Mouse (Mus musculus): ENCODE measurements at regions not wholly inside any gene's neighbourhood (a gene's known extent, or its start where the extent isn't known, plus 50 kb on each side); places are given as distances from the start of the nearest gene placed in this dataset.
"Not testable (repeated sequence)": the region's sequence is repeated elsewhere in the genome, so short reads cannot be mapped to it uniquely, and the experiment has no call there.

- H3K27me3 ChIP-seq (ENCODE audit: control insufficient read depth, insufficient read depth, low read length), result no peaks in the 10 kb centered on the region
- DNase-seq, result no peak
- H3K4me3 ChIP-seq (ENCODE audit: control insufficient read depth, insufficient read depth, low read length), result no peak overlapping the region
- H3K27ac ChIP-seq (ENCODE audit: control insufficient read depth, insufficient read depth, low read length), result no peak overlapping the region
- WGBS, result 73% methylated on average over 3 of the region's 3 CpGs
- H3K36me3 ChIP-seq (ENCODE audit: control insufficient read depth, insufficient read depth, low read length), result no peaks in the 10 kb centered on the region
- TF ChIP-seq POLR2A (IDR thresholded peaks at IDR 0.05; ENCODE audit: control insufficient read depth, extremely low read depth, insufficient read depth, low read length, poor library complexity) (no peak), CTCF (IDR thresholded peaks at IDR 0.05; ENCODE audit: borderline replicate concordance, control insufficient read depth, extremely low read depth, insufficient read depth, low read length, poor library complexity) (no peak)
- no peaks in the 10 kb centered on the region for H3K4me1 ChIP-seq (replicated peaks; ENCODE audit: control insufficient read depth, insufficient read depth, low read length)
Measured at GRCm38 (mm10) chr14:104114182-104114581, 270.0 kb upstream of the Ednrb start.

GRCm38 (mm10) chr14:104113448-104113847 lies 269.2 kb upstream of the Ednrb start:
- no peaks in the 10 kb centered on the region for H3K27me3 ChIP-seq (ENCODE audit: control insufficient read depth, insufficient read depth, low read length)
- TF ChIP-seq POLR2A (IDR thresholded peaks at IDR 0.05; ENCODE audit: control insufficient read depth, extremely low read depth, insufficient read depth, low read length, poor library complexity) (no peak), CTCF (IDR thresholded peaks at IDR 0.05; ENCODE audit: borderline replicate concordance, control insufficient read depth, extremely low read depth, insufficient read depth, low read length, poor library complexity) (no peak)
- 97% methylated on average over 2 of the region's 2 CpGs for WGBS
- DNase-seq, result no peak
- no peaks in the 10 kb centered on the region for H3K36me3 ChIP-seq (ENCODE audit: control insufficient read depth, insufficient read depth, low read length)
- no peak overlapping the region for H3K27ac ChIP-seq (ENCODE audit: control insufficient read depth, insufficient read depth, low read length)
- no peaks in the 10 kb centered on the region for H3K4me1 ChIP-seq (replicated peaks; ENCODE audit: control insufficient read depth, insufficient read depth, low read length)
- H3K4me3 ChIP-seq (ENCODE audit: control insufficient read depth, insufficient read depth, low read length), result no peak overlapping the region

- H3K27ac ChIP-seq (ENCODE audit: control insufficient read depth, insufficient read depth, low read length), result no peak overlapping the region
- H3K27me3 ChIP-seq (ENCODE audit: control insufficient read depth, insufficient read depth, low read length), result no peaks in the 10 kb centered on the region
- DNase-seq, result no peak
- no peaks in the 10 kb centered on the region for H3K4me1 ChIP-seq (replicated peaks; ENCODE audit: control insufficient read depth, insufficient read depth, low read length)
- TF ChIP-seq POLR2A (IDR thresholded peaks at IDR 0.05; ENCODE audit: control insufficient read depth, extremely low read depth, insufficient read depth, low read length, poor library complexity) (no peak), CTCF (IDR thresholded peaks at IDR 0.05; ENCODE audit: borderline replicate concordance, control insufficient read depth, extremely low read depth, insufficient read depth, low read length, poor library complexity) (no peak)
- H3K36me3 ChIP-seq (ENCODE audit: control insufficient read depth, insufficient read depth, low read length), result no peaks in the 10 kb centered on the region
- no peak overlapping the region for H3K4me3 ChIP-seq (ENCODE audit: control insufficient read depth, insufficient read depth, low read length)
- WGBS, result 95% methylated on average over 2 of the region's 2 CpGs
Measured at GRCm38 (mm10) chr14:104086381-104086780, 242.2 kb upstream of the Ednrb start.

GRCm38 (mm10) chr14:104064199-104064598 lies 220.0 kb upstream of the Ednrb start:
- not testable (repeated sequence) for DNase-seq; H3K27me3 ChIP-seq (ENCODE audit: control insufficient read depth, insufficient read depth, low read length); H3K4me3 ChIP-seq (ENCODE audit: control insufficient read depth, insufficient read depth, low read length); H3K4me1 ChIP-seq (replicated peaks; ENCODE audit: control insufficient read depth, insufficient read depth, low read length); H3K27ac ChIP-seq (ENCODE audit: control insufficient read depth, insufficient read depth, low read length); H3K36me3 ChIP-seq (ENCODE audit: control insufficient read depth, insufficient read depth, low read length)
- 81% methylated on average over 1 of the region's 4 CpGs for WGBS

GRCm38 (mm10) chr14:104053697-104054096 lies 209.5 kb upstream of the Ednrb start:
- H3K4me1 ChIP-seq (replicated peaks; ENCODE audit: control insufficient read depth, insufficient read depth, low read length), result no peaks in the 10 kb centered on the region
- no peak overlapping the region for H3K4me3 ChIP-seq (ENCODE audit: control insufficient read depth, insufficient read depth, low read length)
- no peak for TF ChIP-seq POLR2A (IDR thresholded peaks at IDR 0.05; ENCODE audit: control insufficient read depth, extremely low read depth, insufficient read depth, low read length, poor library complexity)
- TF ChIP-seq CTCF (IDR thresholded peaks at IDR 0.05; ENCODE audit: borderline replicate concordance, control insufficient read depth, extremely low read depth, insufficient read depth, low read length, poor library complexity), result no peak
- DNase-seq, result no peak
- no peaks in the 10 kb centered on the region for H3K36me3 ChIP-seq (ENCODE audit: control insufficient read depth, insufficient read depth, low read length)
- no peaks in the 10 kb centered on the region for H3K27me3 ChIP-seq (ENCODE audit: control insufficient read depth, insufficient read depth, low read length)
- WGBS, result 74% methylated on average over 1 of the region's 1 CpGs
- no peak overlapping the region for H3K27ac ChIP-seq (ENCODE audit: control insufficient read depth, insufficient read depth, low read length)

GRCm38 (mm10) chr14:104038628-104039325 lies 194.6 kb upstream of the Ednrb start:
- H3K27me3 ChIP-seq (ENCODE audit: control insufficient read depth, insufficient read depth, low read length), result no peaks in the 10 kb centered on the region
- H3K4me3 ChIP-seq (ENCODE audit: control insufficient read depth, insufficient read depth, low read length), result no peak overlapping the region
- 13% methylated on average over 13 of the region's 13 CpGs for WGBS
- DNase-seq, result peak; percentile 5
- no peaks in the 10 kb centered on the region for H3K36me3 ChIP-seq (ENCODE audit: control insufficient read depth, insufficient read depth, low read length)
- no peaks in the 10 kb centered on the region for H3K4me1 ChIP-seq (replicated peaks; ENCODE audit: control insufficient read depth, insufficient read depth, low read length)
- no peak overlapping the region for H3K27ac ChIP-seq (ENCODE audit: control insufficient read depth, insufficient read depth, low read length)
- TF ChIP-seq POLR2A (IDR thresholded peaks at IDR 0.05; ENCODE audit: control insufficient read depth, extremely low read depth, insufficient read depth, low read length, poor library complexity), result no peak
- TF ChIP-seq CTCF (IDR thresholded peaks at IDR 0.05; ENCODE audit: borderline replicate concordance, control insufficient read depth, extremely low read depth, insufficient read depth, low read length, poor library complexity), result 0 out of 2 replicates have a peak, but pooled peaks have one; percentile 16

DNA sequence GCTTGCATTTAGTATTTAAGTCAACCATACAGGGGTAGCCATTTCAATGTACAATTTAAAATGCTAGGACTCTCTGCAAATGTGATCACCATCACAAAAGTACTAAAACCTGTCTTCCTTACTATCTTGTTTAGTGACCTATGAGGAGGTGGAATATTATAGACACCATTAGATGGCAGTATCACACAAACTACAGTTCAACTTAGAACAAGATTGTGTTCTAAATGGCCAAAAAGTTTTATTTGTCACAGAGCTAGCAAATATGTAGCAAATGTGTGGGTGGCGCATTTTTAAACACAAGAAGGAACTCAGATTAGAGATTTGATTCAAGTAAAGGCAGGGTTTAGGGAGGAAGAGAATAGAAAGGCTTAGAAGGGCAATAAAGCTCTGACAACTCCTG lies 189.4 kb upstream of the Ednrb start:
- Histone ChIP-seq H3K27ac (ENCODE audit: control insufficient read depth, insufficient read depth, low read length) (no peak overlapping the region), H3K4me3 (ENCODE audit: control insufficient read depth, insufficient read depth, low read length) (no peak overlapping the region), H3K36me3 (ENCODE audit: control insufficient read depth, insufficient read depth, low read length) (no peaks in the 10 kb centered on the region), H3K27me3 (ENCODE audit: control insufficient read depth, insufficient read depth, low read length) (no peaks in the 10 kb centered on the region), H3K4me1 (replicated peaks; ENCODE audit: control insufficient read depth, insufficient read depth, low read length) (no peaks in the 10 kb centered on the region)
- DNase-seq, result no peak
- WGBS, result 37% methylated on average over 1 of the region's 1 CpGs
- TF ChIP-seq CTCF (IDR thresholded peaks at IDR 0.05; ENCODE audit: borderline replicate concordance, control insufficient read depth, extremely low read depth, insufficient read depth, low read length, poor library complexity) (no peak), POLR2A (IDR thresholded peaks at IDR 0.05; ENCODE audit: control insufficient read depth, extremely low read depth, insufficient read depth, low read length, poor library complexity) (no peak)
